Comparison of ENCODE assay signal across 12 mouse cellular contexts in genomic region chr2:33345956-33346355, GRCm38 (mm10). TPM values are rescaled to one million over a fixed set of nuclear protein-coding genes. Genes with fewer than 3 reads are reported as not detected.
DNase-seq lines count a peak whose midpoint lies in the region; ATAC-seq and TF ChIP-seq lines count a peak whose summit lies in the region.
"Had no signal": no experiment of that assay in that cellular context is flagged by ENCODE, and none has a peak within 500 bp of the region (broad histone marks: within the 10 kb centered on the region; RNA-seq: fewer than 3 reads in every experiment).

No protein-coding gene starts in this region.

- H3K4me1 ChIP-seq in midbrain, embryonic 12.5 days = peaks cover 27% of the 10 kb centered on the region
- peaks cover 4% of the 10 kb centered on the region; the same call in 1 of the 2 replicates for H3K4me1 ChIP-seq in midbrain, postnatal 0 days (ENCODE audit: insufficient read depth, low read length)
- H3K4me1 ChIP-seq in forebrain, postnatal 0 days (ENCODE audit: insufficient read depth) = peaks cover 20% of the 10 kb centered on the region; the same call in 1 of the 2 replicates
- peaks cover 9% of the 10 kb centered on the region for H3K4me1 ChIP-seq in small intestine, adult 2 months (ENCODE audit: control insufficient read depth, insufficient read depth, insufficient read length, low read length)
- peaks cover 9% of the 10 kb centered on the region; the same call in 1 of the 2 replicates for H3K4me1 ChIP-seq in thymus, adult 2 months (replicated peaks; ENCODE audit: control insufficient read depth, insufficient read depth, low read length)

- H3K4me3 ChIP-seq in gastrocnemius, adult 2 months = no peak overlapping the region
- H3K4me3 ChIP-seq in midbrain, embryonic 12.5 days = no peak overlapping the region
- no peak overlapping the region for H3K4me3 ChIP-seq in midbrain, postnatal 0 days (ENCODE audit: low read depth, low read length)
- no peak overlapping the region for H3K4me3 ChIP-seq in forebrain, postnatal 0 days (ENCODE audit: low read depth, low read length)
- H3K4me3 ChIP-seq in small intestine, adult 2 months (ENCODE audit: low read depth, low read length) = no peak overlapping the region
- H3K4me3 ChIP-seq in thymus, adult 2 months (ENCODE audit: control insufficient read depth, insufficient read depth, low read length) = no peak overlapping the region
- H3K4me3 ChIP-seq: embryonic facial prominence, embryonic 13.5 days; limb, embryonic 15.5 days had no signal

- H3K27ac ChIP-seq in gastrocnemius, adult 2 months = peak overlapping the region; percentile 51
- H3K27ac ChIP-seq in midbrain, embryonic 12.5 days (replicated peaks) = 0 out of 2 replicates have a peak overlapping the region, but pooled peaks have one; percentile 8
- H3K27ac ChIP-seq in midbrain, postnatal 0 days (ENCODE audit: low read depth, low read length) = no peak overlapping the region
- 0 out of 2 replicates have a peak overlapping the region, but pooled peaks have one; percentile 4 for H3K27ac ChIP-seq in forebrain, postnatal 0 days (ENCODE audit: low read depth, low read length)
- peak overlapping the region; percentile 6; the same call in 1 of the 2 replicates for H3K27ac ChIP-seq in small intestine, adult 2 months (ENCODE audit: insufficient read depth, low read depth, low read length)
- no peak overlapping the region for H3K27ac ChIP-seq in thymus, adult 2 months (ENCODE audit: control insufficient read depth, insufficient read depth, low read length)
- H3K27ac ChIP-seq: embryonic facial prominence, embryonic 13.5 days had no signal

- no peaks in the 10 kb centered on the region for H3K36me3 ChIP-seq in midbrain, embryonic 12.5 days
- H3K36me3 ChIP-seq in midbrain, postnatal 0 days (ENCODE audit: insufficient read depth, low read length) = no peaks in the 10 kb centered on the region
- H3K36me3 ChIP-seq in forebrain, postnatal 0 days (ENCODE audit: insufficient read depth) = no peaks in the 10 kb centered on the region
- no peaks in the 10 kb centered on the region for H3K36me3 ChIP-seq in small intestine, adult 2 months (ENCODE audit: control insufficient read depth, insufficient read depth, low read length)
- H3K36me3 ChIP-seq in thymus, adult 2 months (ENCODE audit: control insufficient read depth, insufficient read depth, low read length) = no peaks in the 10 kb centered on the region
- H3K36me3 ChIP-seq: embryonic facial prominence, embryonic 13.5 days; limb, embryonic 15.5 days had no signal

- H3K4me2 ChIP-seq in midbrain, embryonic 12.5 days (replicated peaks) = no peak overlapping the region
- no peak overlapping the region for H3K4me2 ChIP-seq in midbrain, postnatal 0 days (ENCODE audit: low read depth, low read length, poor library complexity, severe bottlenecking)
- H3K4me2 ChIP-seq in forebrain, postnatal 0 days (ENCODE audit: low read depth) = no peak overlapping the region
- H3K4me2 ChIP-seq: embryonic facial prominence, embryonic 13.5 days; limb, embryonic 15.5 days had no signal

- H3K9ac ChIP-seq in midbrain, embryonic 12.5 days (replicated peaks) = no peak overlapping the region
- no peak overlapping the region for H3K9ac ChIP-seq in midbrain, postnatal 0 days (replicated peaks; ENCODE audit: low read length, poor library complexity, severe bottlenecking)
- no peak overlapping the region for H3K9ac ChIP-seq in forebrain, postnatal 0 days
- H3K9ac ChIP-seq: embryonic facial prominence, embryonic 13.5 days; limb, embryonic 15.5 days had no signal

- 80% methylated on average over 4 of the region's 4 CpGs for WGBS in midbrain, embryonic 12.5 days
- WGBS in midbrain, postnatal 0 days = 64% methylated on average over 4 of the region's 4 CpGs
- WGBS in forebrain, postnatal 0 days = 57% methylated on average over 4 of the region's 4 CpGs
- WGBS in small intestine, adult 2 months = 84% methylated on average over 4 of the region's 4 CpGs
- whole genome bisulfite sequencing in thymus, adult 2 months = 96% methylated on average over 4 of the region's 4 CpGs

- no peak for ATAC-seq in midbrain, embryonic 12.5 days (ENCODE audit: low FRiP score, low read depth)
- no peak for ATAC-seq in midbrain, postnatal 0 days (ENCODE audit: low FRiP score)
- no peak for ATAC-seq in forebrain, postnatal 0 days
- ATAC-seq: CD4-positive, CD25-positive, alpha-beta regulatory T cell, adult 4 months had no signal

- DNase-seq in gastrocnemius, adult 2 months = peak; percentile 46
- DNase-seq in gastrocnemius, postnatal 10 days = no peak
- no peak for DNase-seq in midbrain, postnatal 0 days (ENCODE audit: low spot score)
- no peak for DNase-seq in forebrain, postnatal 0 days
- DNase-seq in thymus, adult 2 months = no peak
- no peak for DNase-seq in thymus, adult 18-20 months
- DNase-seq: layer of hippocampus, adult 9-11 months had no signal

- intact Hi-C loops in gastrocnemius, adult 2 months (cut with DNase I) = loop anchor here (10.0 kb wide), 1 partner anchor 361 kb away; the partner anchor contains the start of gene Slc2a8

- H3K27me3 ChIP-seq in midbrain, embryonic 12.5 days = peaks cover 4% of the 10 kb centered on the region; the same call in 1 of the 2 replicates
- H3K27me3 ChIP-seq in midbrain, postnatal 0 days (ENCODE audit: insufficient read depth, low read length) = no peaks in the 10 kb centered on the region
- H3K27me3 ChIP-seq in forebrain, postnatal 0 days (ENCODE audit: insufficient read depth, low read length) = no peaks in the 10 kb centered on the region
- H3K27me3 ChIP-seq in small intestine, adult 2 months (ENCODE audit: control insufficient read depth, insufficient read depth, low read length) = no peaks in the 10 kb centered on the region
- no peaks in the 10 kb centered on the region for H3K27me3 ChIP-seq in thymus, adult 2 months (ENCODE audit: control insufficient read depth, insufficient read depth, low read length)
- H3K27me3 ChIP-seq: embryonic facial prominence, embryonic 13.5 days; limb, embryonic 15.5 days had no signal

- TF ChIP-seq CTCF in gastrocnemius, adult 2 months (IDR thresholded peaks at IDR 0.05) = no peak
- no peak for TF ChIP-seq CTCF in midbrain, postnatal 0 days (IDR thresholded peaks at IDR 0.05)
- no peak for TF ChIP-seq CTCF in forebrain, postnatal 0 days (IDR thresholded peaks at IDR 0.05; ENCODE audit: low read depth)
- no peak for TF ChIP-seq CTCF in small intestine, adult 2 months (IDR thresholded peaks at IDR 0.05; ENCODE audit: extremely low read depth, insufficient read length, insufficient replicate concordance, low read depth, low read length)
- no peak for TF ChIP-seq CTCF in thymus, adult 2 months (IDR thresholded peaks at IDR 0.05; ENCODE audit: borderline replicate concordance, control insufficient read depth, extremely low read depth, insufficient read depth, low read length, poor library complexity)

- no peak for TF ChIP-seq POLR2A in small intestine, adult 2 months (IDR thresholded peaks at IDR 0.05; ENCODE audit: low read depth, low read length)
- no peak for TF ChIP-seq POLR2A in thymus, adult 2 months (IDR thresholded peaks at IDR 0.05; ENCODE audit: control insufficient read depth, extremely low read depth, insufficient read depth, low read length, poor library complexity)

- no peaks in the 10 kb centered on the region for H3K9me3 ChIP-seq in midbrain, embryonic 12.5 days
- H3K9me3 ChIP-seq in midbrain, postnatal 0 days (ENCODE audit: low read length) = no peaks in the 10 kb centered on the region
- H3K9me3 ChIP-seq in forebrain, postnatal 0 days (ENCODE audit: low read length) = no peaks in the 10 kb centered on the region
- H3K9me3 ChIP-seq: embryonic facial prominence, embryonic 13.5 days; limb, embryonic 15.5 days had no signal

RNA-seq across cellular contexts. Expression of gene Ralgps1, which starts 25.3 kb away (rescaled TPM):
- total RNA-seq in gastrocnemius, adult 2 months (2021) = 1 to 10 TPM; 2.5 to 3.1 TPM
- total RNA-seq in gastrocnemius, postnatal 10 days (2021) = 1 to 10 TPM; 4.1 to 5.2 TPM
- 25.6 and 26.6 TPM in 2 replicates for polyA plus RNA-seq in midbrain, embryonic 12.5 days (2016; fragmentation: Nextera tagmentation; extraction: Ambion mirVana)
- total RNA-seq in midbrain, postnatal 0 days (2014; rRNA removed) = 74.6 and 88.7 TPM in 2 replicates
- polyA plus RNA-seq in midbrain, postnatal 0 days (2015; fragmentation: Nextera tagmentation; extraction: Ambion mirVana) = 26.2 and 26.4 TPM in 2 replicates
- total RNA-seq in forebrain, postnatal 0 days (2014; rRNA removed) = 55.0 and 66.9 TPM in 2 replicates
- 16.6 and 24.6 TPM in 2 replicates for polyA plus RNA-seq in forebrain, postnatal 0 days (2015; fragmentation: Nextera tagmentation; extraction: Ambion mirVana)
- polyA plus RNA-seq in small intestine, adult 2 months (2012; rRNA removed) = 4.5 and 9.5 TPM in 2 replicates
- polyA plus RNA-seq in thymus, adult 2 months (2012; rRNA removed) = 18.8 and 20.4 TPM in 2 replicates

Comparison
In these comparisons a context has a peak if more than half of its experiments do, and no peak if none do; other contexts are left out.
1. H3K27ac ChIP-seq: peak in gastrocnemius, adult 2 months (single experiment), midbrain, embryonic 12.5 days (single experiment), forebrain, postnatal 0 days (single experiment) and small intestine, adult 2 months (single experiment); none in midbrain, postnatal 0 days (single experiment) and thymus, adult 2 months (single experiment).